Mouse (Mus musculus) kidney, adult 9 months (tissue): ENCODE results near the gene Tspan12.
"Not testable (repeated sequence)": the region's sequence is repeated elsewhere in the genome, so short reads cannot be mapped to it uniquely, and the experiment has no call there.

Experiments
- DNase-seq: peaks from one replicate; pipeline ENCODE4 v3.0.0; 2022

Tspan12 gene

GRCm38 (mm10) chr6:21823694-21824093 is 28.6 kb downstream of the Tspan12 start:
- no peak for DNase-seq

GRCm38 (mm10) chr6:21823281-21823680 is 29.0 kb downstream of the Tspan12 start:
- DNase-seq, result no peak

- DNase-seq, result no peak
These were observed 29.6 kb downstream of the Tspan12 start for GRCm38 (mm10) chr6:21822721-21823134.

- no peak for DNase-seq
These were observed 34.1 kb downstream of the Tspan12 start for GRCm38 (mm10) chr6:21818107-21818807.

GRCm38 (mm10) chr6:21806005-21806404 is 46.3 kb downstream of the Tspan12 start:
- no peak for DNase-seq

GRCm38 (mm10) chr6:21805013-21805570 is 47.2 kb downstream of the Tspan12 start:
- DNase-seq, result no peak

- DNase-seq, result no peak
These were observed 48.6 kb downstream of the Tspan12 start for GRCm38 (mm10) chr6:21803483-21804340.

- DNase-seq, result peak; percentile 75
These were observed 53.7 kb downstream of the Tspan12 start for GRCm38 (mm10) chr6:21798581-21798980.

- peak; percentile 57 for DNase-seq
These were observed 55.2 kb downstream of the Tspan12 start for GRCm38 (mm10) chr6:21797087-21797486.

- DNase-seq, result peak; percentile 40
These were observed 55.9 kb downstream of the Tspan12 start for GRCm38 (mm10) chr6:21796413-21796812.

GRCm38 (mm10) chr6:21795410-21795809 is 56.9 kb downstream of the Tspan12 start:
- no peak for DNase-seq

- DNase-seq, result peak; percentile 70
These were observed 57.3 kb downstream of the Tspan12 start for GRCm38 (mm10) chr6:21795072-21795407.

- no peak for DNase-seq
These were observed 57.8 kb downstream of the Tspan12 start for GRCm38 (mm10) chr6:21794337-21795071.

- no peak for DNase-seq
These were observed 61.0 kb downstream of the Tspan12 start for GRCm38 (mm10) chr6:21791307-21791706.

GRCm38 (mm10) chr6:21790550-21791086 is 61.7 kb downstream of the Tspan12 start:
- no peak for DNase-seq

- no peak for DNase-seq
These were observed 62.3 kb downstream of the Tspan12 start for GRCm38 (mm10) chr6:21790036-21790435.

- not testable (repeated sequence) for DNase-seq
These were observed 62.7 kb downstream of the Tspan12 start for GRCm38 (mm10) chr6:21789582-21789981.

- no peak for DNase-seq
These were observed 64.6 kb downstream of the Tspan12 start for GRCm38 (mm10) chr6:21787757-21788156.

GRCm38 (mm10) chr6:21787274-21787673 is 65.0 kb downstream of the Tspan12 start:
- DNase-seq, result no peak

GRCm38 (mm10) chr6:21774213-21774916 is 78.0 kb downstream of the Tspan12 start:
- no peak for DNase-seq

GRCm38 (mm10) chr6:21769447-21769809 is 82.9 kb downstream of the Tspan12 start:
- DNase-seq, result no peak

- DNase-seq, result peak; percentile 49
These were observed 83.4 kb downstream of the Tspan12 start for GRCm38 (mm10) chr6:21768745-21769446.
